Mouse (Mus musculus): ENCODE results near the gene Slc15a5.

Gene Slc15a5

DNA sequence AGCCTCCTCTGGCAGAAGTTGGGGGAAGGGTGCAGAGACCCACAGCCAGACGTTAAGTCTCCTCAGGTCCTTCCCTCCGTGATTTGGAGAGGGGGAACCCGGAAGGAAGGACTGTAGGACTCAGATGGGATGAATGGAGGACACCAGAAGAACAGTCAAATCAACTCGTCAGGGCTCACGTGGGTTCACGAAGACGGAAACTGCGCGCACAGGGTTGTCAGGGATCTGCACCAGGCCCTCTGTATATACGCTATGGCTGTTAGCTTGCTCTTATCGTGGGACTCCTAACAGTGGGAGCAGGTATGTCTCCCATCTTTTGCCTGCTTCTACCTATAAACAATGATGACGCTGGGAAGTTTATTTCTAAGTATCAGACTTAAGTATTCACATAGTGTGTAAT, 24.8 kb downstream of the Slc15a5 start:
- no peak for DNase-seq

DNA sequence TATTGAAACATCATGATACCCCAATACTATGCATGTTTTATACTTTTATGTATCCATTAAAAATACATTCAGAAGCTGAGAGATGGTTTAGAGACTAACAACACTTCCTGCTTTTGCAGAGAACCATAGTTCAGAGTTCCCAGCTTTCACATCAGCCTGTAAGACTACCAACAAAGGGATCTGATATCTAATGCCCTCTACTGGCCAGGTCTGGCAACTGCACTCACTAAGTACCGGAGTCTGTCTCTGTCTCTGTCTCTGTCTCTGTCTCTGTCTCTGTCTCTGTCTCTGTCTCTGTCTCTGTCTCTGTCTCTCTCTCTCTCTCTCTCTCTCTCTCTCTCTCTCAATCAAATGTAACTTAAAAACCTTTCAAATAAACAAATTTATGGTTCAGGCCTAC, 25.6 kb downstream of the Slc15a5 start:
- DNase-seq: peak; percentile 5

DNA sequence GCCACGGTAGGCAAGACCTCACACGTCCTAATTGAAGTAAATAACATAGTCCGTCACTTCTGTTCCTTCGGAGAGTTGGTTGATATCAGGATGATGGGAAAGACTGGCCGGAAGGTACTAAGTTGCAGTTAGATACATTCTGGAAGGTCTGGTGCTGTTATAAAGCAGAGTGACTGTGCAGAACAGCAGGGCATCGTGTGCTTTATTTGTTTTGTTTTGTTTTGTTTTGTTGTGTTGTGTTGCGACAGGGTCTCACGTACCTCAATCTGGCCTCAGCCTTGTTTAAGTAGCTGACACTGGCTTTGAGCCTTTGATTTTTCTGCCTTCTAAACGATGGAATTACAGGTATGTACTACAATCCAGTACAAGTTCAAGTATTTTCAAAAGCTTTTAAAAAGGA, 26.0 kb downstream of the Slc15a5 start:
- DNase-seq: no peak

DNA sequence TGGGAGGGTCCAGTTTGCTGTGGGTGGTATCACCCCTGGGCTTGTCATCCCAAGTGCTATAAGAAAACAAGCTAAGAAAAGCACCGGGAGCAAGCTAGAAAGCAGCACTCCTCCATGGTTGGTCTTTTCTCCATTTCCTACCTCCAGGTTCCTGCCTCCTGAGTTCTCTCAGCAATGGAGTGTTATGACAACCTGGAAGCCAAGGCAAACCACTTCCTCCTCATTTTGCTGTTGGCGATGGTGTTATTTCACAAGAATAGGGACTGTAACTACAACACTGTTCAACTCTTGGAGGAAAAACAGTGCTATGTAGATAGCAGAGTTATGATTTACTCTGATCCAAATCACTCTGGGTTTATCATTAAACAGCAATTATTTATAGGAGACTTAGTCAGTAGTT, 34.4 kb downstream of the Slc15a5 start:
- DNase-seq: no peak

DNA sequence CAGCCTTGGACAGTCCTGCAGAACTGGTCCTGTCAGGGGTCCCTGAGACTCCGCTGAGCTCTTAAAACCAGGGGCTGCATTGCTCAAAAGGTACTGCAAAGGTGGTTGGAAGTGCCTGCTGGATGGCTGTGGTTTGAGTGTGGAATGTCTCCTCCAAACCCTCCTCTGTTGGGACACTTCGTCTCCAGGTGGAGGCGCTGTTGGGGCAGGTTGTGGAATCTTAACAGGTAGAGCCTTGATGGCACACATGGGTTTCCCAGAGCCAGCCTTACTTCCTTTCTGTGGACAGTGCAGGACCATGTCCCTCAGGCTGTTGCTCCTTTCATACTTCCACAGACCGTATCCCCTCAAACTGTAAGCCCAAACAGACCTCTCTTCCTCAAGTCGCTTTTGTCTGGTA, 36.8 kb downstream of the Slc15a5 start:
- DNase-seq: no peak

DNA sequence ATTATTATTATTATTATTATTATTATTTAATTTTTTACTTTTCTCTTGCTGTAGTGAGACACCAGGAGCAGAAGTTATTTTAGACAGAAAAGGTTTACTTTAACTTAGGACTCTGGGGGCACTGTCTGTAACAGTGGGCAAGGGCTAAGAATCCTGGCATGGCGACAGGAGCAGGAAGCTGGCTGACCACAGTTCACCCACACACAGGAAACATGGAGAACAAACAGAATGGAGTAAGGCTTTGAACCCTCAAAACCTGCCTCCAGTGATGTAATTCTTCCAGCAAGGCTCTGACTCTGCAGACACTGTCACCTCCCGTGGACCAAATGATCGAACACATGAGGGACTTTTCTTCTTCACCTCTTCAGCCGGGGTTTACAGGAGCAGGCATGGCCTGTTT, 37.9 kb downstream of the Slc15a5 start:
- DNase-seq: no peak

DNA sequence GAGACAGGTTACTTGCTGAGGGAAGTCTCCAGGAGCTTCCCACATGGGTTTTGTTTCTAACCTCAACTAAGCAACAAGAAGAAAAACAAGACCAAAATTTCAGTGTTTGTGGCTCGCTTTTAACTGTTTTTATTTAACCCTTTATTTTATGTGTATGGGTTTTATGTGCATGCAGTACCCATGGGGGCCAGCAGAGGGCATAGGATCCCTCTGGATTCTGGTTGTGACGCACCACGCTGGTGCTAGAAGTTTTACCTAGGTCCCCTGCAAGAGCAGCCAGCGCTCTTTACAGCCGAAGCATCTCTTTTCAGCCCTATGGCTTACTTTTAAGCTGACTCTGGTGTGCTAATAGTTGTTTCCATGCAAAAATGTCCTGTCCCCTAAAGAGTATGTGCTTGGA, 42.1 kb downstream of the Slc15a5 start:
- DNase-seq: no peak

DNA sequence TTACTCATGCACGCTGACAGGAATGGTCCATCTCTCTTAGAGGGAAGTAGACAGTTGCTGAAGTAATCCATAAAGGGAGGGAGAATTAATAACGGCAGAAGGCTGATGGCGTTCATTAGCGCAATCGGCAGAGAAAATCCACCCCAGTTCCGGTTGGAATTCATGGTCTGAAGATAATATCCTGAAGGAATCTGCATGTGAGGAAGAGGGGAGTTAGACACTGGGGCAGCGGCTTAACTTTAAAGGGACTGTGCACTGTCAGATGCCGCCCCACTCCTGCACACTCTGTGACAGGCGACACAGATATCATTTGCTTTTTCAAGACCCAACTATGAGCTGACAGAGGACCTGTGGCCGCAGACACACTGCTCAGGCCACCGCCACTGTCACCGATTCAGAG, 42.8 kb downstream of the Slc15a5 start:
- no peak for DNase-seq

DNA sequence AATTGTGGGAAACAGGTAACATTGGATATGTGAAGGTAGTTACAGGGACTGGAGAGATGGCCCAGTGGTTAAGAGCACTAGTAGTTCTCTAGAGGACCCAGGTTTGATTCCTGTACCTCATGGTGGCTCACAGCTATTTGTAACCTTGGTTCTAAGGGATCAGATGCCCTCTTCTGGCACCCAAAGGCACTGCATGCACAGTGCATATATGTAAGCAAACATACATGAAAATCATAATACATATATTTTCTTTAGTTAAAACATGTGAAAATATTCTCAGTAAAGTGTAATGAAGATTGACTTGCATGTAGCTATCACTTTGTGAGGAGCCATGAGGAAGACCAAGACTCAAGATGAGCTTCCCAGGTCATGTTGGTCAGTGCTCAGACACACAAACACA, 62.8 kb downstream of the Slc15a5 start:
- DNase-seq: no peak

DNA sequence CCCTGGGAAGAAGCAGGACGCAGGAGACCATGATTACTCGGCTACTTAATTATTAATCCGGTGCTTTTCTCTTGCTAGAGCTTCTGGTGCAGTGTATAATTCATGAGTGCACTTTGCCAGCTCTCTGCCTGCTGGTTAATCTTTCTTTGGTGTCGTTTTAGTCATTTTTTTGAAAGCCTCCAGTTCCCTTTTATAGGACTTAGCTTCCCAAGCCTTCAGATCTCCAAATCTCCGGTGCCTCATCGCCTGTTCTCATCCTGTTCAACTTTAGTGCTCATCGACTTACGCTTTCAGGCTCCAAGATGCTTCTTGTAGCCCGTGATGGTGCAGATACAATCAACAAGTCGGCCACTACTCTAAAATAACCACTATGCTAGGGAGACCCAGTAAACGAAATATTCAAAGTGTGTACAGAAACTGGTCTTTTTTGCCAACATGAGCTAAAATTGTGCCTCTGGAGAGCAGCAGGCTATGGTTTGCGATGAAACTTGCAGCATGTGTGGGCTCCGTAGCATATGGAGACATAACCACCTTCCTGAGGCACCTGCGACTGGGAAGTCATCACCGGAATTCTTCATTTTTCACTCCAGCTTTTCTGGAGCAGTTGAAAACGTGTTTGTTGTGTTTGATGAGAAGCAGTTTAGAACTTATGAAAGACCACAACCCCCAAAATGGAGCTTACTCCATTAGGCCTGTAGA, 64.6 kb downstream of the Slc15a5 start:
- no peak for DNase-seq

DNA sequence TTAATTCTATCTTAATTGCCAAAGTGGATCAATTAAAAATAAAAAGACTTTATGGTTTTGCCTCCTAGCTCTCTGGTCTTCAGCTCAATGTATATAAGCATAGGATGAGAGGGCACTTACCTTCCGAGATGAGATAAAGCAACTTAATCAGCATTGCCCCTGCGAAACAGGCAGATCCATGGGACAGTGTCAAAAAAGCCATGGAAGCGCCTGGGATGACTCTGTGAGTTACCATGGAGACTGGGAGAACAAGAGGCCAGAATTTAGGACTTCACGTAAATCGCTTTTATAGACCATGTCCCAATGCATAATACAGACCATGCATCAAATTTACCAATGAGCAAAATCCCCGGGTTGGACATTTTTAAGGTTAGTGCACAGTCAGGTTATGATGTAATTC, 67.8 kb downstream of the Slc15a5 start:
- no peak for DNase-seq

DNA sequence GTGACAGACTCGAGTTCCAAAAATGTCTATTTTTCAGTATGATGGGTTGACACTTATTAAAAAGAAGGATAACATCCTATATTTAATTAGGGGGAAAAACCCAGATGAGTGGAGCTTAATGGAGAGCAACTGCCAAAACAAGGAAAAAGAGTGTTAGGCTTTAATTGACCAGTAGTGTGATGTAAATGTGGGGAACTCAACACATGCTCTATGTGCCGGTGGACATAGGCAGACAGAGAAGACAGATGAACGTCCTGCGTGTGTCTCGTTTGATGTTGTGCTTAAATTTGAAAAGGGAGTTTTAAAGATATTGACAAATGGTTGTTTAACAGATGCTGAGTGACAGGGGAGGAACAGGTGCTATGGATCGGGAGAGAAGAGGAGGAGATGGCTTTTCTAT, 72.0 kb downstream of the Slc15a5 start:
- DNase-seq: no peak

DNA sequence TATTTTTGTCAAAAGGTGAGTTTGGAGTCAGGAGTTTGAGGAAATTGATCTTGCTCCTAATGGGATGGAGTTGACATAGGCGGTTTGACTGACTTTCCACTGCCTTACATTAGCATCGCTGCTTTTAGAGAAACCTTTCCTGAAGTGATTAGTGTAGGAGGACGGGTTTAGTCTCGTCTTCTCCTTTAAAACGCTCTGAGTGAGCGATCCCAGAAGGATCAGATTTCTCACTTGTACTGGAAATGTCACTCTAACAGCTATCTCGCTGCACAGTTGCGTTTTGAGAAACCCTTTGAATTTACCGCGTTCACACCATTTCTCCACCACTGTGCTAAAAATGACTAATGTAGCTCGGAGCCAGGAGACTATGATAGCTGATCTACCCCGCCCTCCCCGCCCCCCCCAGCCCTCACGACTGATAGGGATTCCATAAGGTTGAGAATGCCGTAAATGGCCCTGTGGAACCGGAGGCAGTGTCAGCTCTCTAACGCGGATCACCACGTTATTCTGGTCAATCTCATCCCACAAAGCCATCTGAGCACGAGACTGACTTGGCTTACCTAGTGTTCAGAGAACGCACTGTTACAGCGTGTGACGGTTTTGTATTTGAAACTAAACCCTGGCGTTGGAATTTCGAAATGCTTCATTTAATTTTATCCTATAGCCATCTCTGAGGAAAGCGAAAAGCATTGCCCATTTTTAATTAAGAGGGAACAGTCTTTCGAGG, 73.0 kb downstream of the Slc15a5 start:
- DNase-seq: no peak

DNA sequence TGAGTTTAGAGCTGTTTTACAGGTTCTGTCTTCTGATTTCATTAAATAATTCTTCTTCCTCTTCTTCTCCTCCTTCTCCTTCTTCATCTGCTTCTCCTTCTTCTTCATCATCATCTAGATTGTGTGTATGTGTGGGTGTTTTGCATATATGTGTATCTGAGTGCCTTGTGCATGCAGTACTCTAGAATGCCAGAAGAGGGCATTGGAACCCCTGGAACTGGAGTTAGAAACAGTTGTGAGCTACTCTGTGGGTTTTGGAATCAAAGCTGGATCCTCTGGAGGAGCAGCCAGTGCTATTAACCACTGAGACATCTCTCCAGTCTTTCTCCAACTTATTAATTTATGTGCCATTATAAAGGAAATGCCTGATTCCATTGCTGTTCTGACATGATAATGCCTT, 89.9 kb downstream of the Slc15a5 start:
- no peak for DNase-seq

DNA sequence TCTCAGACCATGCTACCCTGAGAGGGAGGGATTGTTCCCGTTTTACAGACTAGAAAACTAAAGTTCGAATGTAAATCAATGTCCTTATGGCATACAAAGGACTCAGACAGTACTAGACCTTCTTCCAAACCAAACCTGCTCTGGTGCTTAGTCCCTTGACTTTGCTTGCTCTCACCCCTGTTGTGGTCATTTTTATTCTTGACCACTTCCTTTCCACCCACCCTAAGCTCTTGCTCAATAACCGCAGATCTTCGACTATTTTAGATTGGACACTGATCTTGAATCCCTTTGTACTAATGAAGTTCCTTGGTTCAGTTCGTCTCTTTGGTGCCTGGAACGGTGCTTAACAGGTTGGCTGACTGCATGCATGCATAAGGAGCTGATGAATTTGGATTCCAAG, 94.5 kb downstream of the Slc15a5 start:
- DNase-seq: no peak

DNA sequence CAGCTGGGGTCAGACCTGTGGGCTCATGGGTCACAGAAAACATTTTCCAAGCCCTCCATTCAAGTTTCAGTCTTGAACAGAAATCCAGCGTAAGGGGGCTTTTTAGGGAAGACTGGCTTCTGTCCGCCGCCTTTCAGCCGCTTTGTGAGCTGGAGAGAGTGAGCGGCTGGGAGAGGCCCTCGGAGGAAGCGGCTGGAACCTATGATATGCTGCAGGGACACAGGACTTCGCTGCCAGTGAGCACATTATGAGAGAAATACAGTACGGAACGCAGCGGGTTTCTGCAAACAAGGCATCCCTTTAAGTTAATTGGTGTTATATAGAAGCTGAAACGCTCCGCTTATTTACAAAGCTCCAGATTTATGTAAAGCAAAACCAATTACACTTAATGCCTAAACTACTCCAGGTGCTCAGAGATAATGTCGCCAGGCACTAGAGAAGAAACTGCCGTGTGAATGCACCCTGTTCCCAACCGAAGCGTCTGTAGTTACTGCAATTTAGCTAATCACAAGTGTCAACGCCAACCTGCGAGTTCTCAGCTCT, 97.5 kb downstream of the Slc15a5 start:
- DNase-seq: no peak

DNA sequence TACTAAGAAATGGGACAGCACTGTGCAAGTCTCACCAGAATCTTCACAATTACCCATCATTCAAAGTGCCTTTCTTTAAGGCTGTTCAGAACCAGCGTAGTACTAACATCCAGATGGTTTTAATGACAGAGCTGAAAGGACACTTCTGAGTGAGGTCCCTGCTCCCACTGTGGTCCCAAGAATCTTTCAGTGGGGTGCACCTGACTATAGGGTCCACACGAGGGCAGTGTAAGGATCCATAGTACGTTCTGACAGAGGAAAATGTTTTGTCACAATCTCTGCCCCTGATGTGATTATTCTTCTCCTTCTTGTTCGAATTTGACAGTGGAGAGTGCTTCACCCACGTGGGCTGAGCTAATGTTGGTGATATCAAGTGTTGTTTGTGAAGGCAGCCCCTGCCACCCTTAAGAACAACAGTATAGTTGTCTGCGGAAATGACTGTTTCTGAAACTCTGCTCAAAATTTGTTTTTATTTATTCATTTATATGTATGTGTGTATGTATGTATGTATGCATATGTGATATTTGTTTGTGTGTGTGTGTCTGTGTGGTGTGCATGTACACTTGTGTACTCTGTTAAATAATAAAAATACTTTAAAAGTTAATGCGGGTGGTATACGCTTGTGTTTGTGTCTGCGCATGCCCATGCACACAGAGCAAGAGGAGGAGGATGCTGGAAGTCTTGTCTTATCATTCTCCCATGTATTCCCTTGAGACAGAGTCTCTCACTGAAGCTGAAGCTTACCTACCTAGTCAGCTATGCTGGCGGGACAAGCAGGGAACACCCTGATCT, 98.6 kb downstream of the Slc15a5 start:
- no peak for DNase-seq

DNA sequence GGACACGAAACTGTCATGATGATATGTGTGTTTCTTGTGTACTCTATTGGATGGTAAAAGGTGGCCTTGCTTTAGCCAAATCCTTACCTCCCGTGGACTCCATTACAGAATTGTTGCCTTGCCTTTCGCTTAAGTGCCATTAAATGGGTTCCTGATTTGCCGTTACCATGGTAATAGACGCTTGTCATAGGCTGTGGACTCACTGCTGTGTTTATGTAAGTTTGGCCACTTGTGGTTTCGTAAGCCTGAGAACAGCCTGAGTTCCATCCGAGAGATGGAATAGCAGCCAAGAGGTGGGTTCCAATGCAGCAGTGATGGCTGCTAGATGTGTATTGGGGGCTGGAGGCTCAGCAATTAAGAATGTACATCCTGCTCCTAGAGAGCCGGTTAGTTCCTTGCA, 99.3 kb downstream of the Slc15a5 start:
- no peak for DNase-seq

DNA sequence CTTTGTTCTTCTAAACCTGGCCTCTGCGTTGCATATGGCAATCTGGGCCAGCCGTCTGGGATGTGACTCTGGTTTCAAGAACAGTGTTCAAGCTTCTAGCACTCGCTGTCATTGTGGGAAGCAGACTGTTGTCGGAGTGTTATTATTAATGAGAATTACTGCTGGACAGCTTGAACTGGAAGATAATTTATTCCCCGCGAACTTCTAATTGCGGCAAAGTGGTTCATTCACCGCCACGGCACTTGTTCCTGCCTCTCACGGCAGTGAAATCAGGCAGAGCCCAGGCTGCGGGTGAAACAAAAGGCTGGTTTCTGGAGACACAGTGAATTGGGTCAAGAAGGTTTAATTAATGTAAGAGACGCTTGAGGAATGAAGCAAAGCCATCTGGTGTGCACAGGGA, 99.9 kb downstream of the Slc15a5 start:
- no peak for DNase-seq

DNA sequence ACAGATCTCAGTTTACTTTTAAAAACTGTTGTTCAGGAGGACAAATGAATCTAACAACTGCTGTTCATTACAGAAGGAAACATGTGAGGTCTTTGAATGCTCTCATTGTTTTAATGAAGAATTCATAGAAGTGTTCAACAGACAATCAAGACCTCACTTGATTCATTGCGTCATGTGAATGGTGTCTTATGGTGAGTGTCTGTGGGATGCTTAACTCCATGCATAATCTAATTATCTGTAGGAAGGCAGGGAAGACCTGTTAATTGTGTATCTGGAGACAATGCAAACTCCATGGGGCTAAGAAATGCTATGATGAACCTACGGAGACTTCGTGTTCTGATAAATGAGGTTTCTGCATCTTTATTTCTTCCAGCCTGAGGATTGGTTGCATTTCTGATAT, 103.7 kb downstream of the Slc15a5 start:
- DNase-seq: no peak

DNA sequence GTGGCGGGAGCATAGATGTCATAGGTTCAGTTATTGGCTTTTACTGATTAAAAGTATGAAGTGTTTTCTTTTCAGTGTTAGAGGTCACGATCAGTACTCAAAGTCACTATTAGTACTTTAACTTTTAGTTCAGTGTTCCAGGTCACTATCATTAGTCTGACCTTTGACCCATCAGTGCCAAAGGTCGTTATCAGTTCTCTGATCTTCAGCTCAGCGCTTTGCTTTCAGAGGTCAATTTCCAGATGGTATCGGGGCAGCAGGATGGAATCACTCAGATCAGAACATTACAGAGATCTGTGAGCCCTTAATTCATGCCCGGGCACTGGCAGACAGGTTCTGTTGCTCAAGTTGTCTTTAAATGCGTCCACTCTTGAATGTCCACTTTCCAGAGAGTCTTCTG, 116.0 kb downstream of the Slc15a5 start:
- no peak for DNase-seq

DNA sequence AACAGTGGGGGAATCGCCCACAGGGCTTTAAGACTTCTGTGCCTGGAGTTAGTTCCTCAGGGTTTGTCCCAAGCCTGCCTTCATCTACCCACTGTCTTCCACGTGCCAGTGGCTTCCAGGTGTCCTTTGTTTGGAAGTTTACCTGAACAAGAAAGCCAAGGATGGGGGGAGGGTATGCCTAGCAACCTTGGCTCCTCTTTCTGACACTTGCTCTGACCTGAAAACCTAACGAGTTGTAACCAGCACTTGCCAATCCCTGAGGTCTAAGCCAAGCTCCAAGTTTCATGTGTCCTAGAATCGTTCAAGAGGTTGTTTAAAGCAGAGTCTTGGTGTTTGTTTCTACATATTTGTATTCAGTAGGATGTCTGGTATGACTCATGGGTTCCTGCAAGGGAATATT, 116.9 kb downstream of the Slc15a5 start:
- no peak for DNase-seq

DNA sequence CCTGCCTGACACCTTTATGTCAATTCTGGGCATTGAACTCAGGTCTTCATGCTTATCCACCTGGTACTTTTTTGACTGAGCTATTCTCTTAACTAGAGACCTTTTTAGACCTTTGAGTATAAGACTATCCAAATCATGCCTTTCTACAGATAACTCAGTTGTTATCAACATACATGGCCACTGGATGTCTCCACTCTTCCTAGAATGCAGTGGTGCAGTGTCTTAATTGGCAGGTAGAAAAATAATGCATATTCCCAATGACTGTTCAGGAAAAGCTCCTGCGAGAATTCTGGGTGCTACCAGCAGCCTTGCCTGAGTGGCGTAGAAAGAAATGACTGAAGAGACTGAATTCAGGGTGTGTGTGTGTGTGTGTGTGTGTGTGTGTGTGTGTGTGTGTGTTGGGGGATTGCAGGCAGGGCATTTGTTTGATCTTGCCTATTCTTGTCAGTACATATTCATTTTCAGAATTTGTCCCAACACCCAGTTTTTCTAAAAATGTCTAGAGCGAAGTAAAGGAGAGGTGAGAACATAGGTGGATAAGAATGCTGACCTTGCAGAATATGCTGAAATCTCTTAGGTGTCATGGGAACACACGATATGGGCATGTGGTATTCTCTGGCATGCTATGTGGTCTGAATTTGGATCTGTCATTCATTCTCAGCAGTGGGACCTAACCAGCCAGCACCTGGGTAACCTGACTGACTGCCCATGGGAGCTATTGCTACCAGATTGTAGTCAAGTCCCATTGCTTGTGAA, 119.5 kb downstream of the Slc15a5 start:
- DNase-seq: no peak
